Mouse (Mus musculus): ENCODE measurements at regions not wholly inside any gene's neighbourhood (a gene's known extent, or its start where the extent isn't known, plus 50 kb on each side); places are given as distances from the start of the nearest gene placed in this dataset.
A peak's percentile ranks its signal among the peaks of the same experiment; 100 is the strongest.

GRCm38 (mm10) chr9:92878589-92878988 lies 336.6 kb downstream of the Plod2 start:
- peak; percentile 81 for DNase-seq (ENCODE audit: low spot score)

GRCm38 (mm10) chr9:92879812-92880211 lies 337.8 kb downstream of the Plod2 start:
- no peak for ATAC-seq (replicated peaks; ENCODE audit: insufficient number of reproducible peaks, low FRiP score, low TSS enrichment, low read depth)
- no peaks in the 10 kb centered on the region for H3K4me1 ChIP-seq (ENCODE audit: control insufficient read depth, insufficient read depth, low read length)
- 79% methylated on average over 2 of the region's 2 CpGs for WGBS

More at GRCm38 (mm10) chr9:92878589-92878988, 336.6 kb downstream of the Plod2 start:
- 27% methylated on average over 4 of the region's 4 CpGs for WGBS
- Histone ChIP-seq H3K9me3 (replicated peaks; ENCODE audit: control insufficient read depth, low read length) (no peaks in the 10 kb centered on the region), H3K4me3 (ENCODE audit: low read depth, low read length) (no peak overlapping the region), H3K36me3 (replicated peaks; ENCODE audit: control insufficient read depth, insufficient read depth, low read depth, low read length) (no peaks in the 10 kb centered on the region), H3K4me2 (ENCODE audit: low read depth, low read length) (no peak overlapping the region), H3K27ac (replicated peaks; ENCODE audit: low read depth, low read length) (no peak overlapping the region), H3K9ac (replicated peaks; ENCODE audit: low read length) (no peak overlapping the region), H3K4me1 (ENCODE audit: control insufficient read depth, insufficient read depth, low read length) (no peaks in the 10 kb centered on the region), H3K27me3 (ENCODE audit: control insufficient read depth, insufficient read depth, low read length) (no peaks in the 10 kb centered on the region)
- no peak for ATAC-seq (replicated peaks; ENCODE audit: insufficient number of reproducible peaks, low FRiP score, low TSS enrichment, low read depth)

GRCm38 (mm10) chr9:92882251-92882832 lies 340.3 kb downstream of the Plod2 start:
- H3K4me2 ChIP-seq (ENCODE audit: low read depth, low read length): no peak overlapping the region
- H3K9ac ChIP-seq (replicated peaks; ENCODE audit: low read length): no peak overlapping the region
- H3K9me3 ChIP-seq (replicated peaks; ENCODE audit: control insufficient read depth, low read length): no peaks in the 10 kb centered on the region
- no peaks in the 10 kb centered on the region for H3K4me1 ChIP-seq (ENCODE audit: control insufficient read depth, insufficient read depth, low read length)
- no peak overlapping the region for H3K4me3 ChIP-seq (ENCODE audit: low read depth, low read length)
- no peak for ATAC-seq (replicated peaks; ENCODE audit: insufficient number of reproducible peaks, low FRiP score, low TSS enrichment, low read depth)
- no peaks in the 10 kb centered on the region for H3K36me3 ChIP-seq (replicated peaks; ENCODE audit: control insufficient read depth, insufficient read depth, low read depth, low read length)
- no peak for DNase-seq (ENCODE audit: low spot score)
- H3K27ac ChIP-seq (replicated peaks; ENCODE audit: low read depth, low read length): no peak overlapping the region
- H3K27me3 ChIP-seq (ENCODE audit: control insufficient read depth, insufficient read depth, low read length): no peaks in the 10 kb centered on the region
- WGBS: 52% methylated on average over 3 of the region's 3 CpGs

More at GRCm38 (mm10) chr9:92879812-92880211, 337.8 kb downstream of the Plod2 start:
- no peak for DNase-seq (ENCODE audit: low spot score)
- Histone ChIP-seq H3K9ac (replicated peaks; ENCODE audit: low read length) (no peak overlapping the region), H3K4me2 (ENCODE audit: low read depth, low read length) (no peak overlapping the region), H3K9me3 (replicated peaks; ENCODE audit: control insufficient read depth, low read length) (no peaks in the 10 kb centered on the region), H3K36me3 (replicated peaks; ENCODE audit: control insufficient read depth, insufficient read depth, low read depth, low read length) (no peaks in the 10 kb centered on the region), H3K27ac (replicated peaks; ENCODE audit: low read depth, low read length) (no peak overlapping the region), H3K4me3 (ENCODE audit: low read depth, low read length) (no peak overlapping the region), H3K27me3 (ENCODE audit: control insufficient read depth, insufficient read depth, low read length) (no peaks in the 10 kb centered on the region)

- ATAC-seq (replicated peaks; ENCODE audit: insufficient number of reproducible peaks, low FRiP score, low TSS enrichment, low read depth): no peak
- Histone ChIP-seq H3K4me3 (ENCODE audit: low read depth, low read length) (no peak overlapping the region), H3K27ac (replicated peaks; ENCODE audit: low read depth, low read length) (no peak overlapping the region), H3K36me3 (replicated peaks; ENCODE audit: control insufficient read depth, insufficient read depth, low read depth, low read length) (no peaks in the 10 kb centered on the region), H3K9me3 (replicated peaks; ENCODE audit: control insufficient read depth, low read length) (no peaks in the 10 kb centered on the region), H3K4me1 (ENCODE audit: control insufficient read depth, insufficient read depth, low read length) (no peaks in the 10 kb centered on the region), H3K9ac (replicated peaks; ENCODE audit: low read length) (no peak overlapping the region), H3K4me2 (ENCODE audit: low read depth, low read length) (no peak overlapping the region), H3K27me3 (ENCODE audit: control insufficient read depth, insufficient read depth, low read length) (no peaks in the 10 kb centered on the region)
- no peak for DNase-seq (ENCODE audit: low spot score)
Observed at GRCm38 (mm10) chr9:92890063-92890462, 348.0 kb downstream of the Plod2 start.

GRCm38 (mm10) chr9:92899733-92900132 lies 357.7 kb downstream of the Plod2 start:
- no peaks in the 10 kb centered on the region for H3K9me3 ChIP-seq (replicated peaks; ENCODE audit: control insufficient read depth, low read length)
- DNase-seq (ENCODE audit: low spot score): no peak
- no peaks in the 10 kb centered on the region for H3K4me1 ChIP-seq (ENCODE audit: control insufficient read depth, insufficient read depth, low read length)
- 82% methylated on average over 4 of the region's 4 CpGs for whole genome bisulfite sequencing
- H3K4me3 ChIP-seq (ENCODE audit: low read depth, low read length): no peak overlapping the region
- no peaks in the 10 kb centered on the region for H3K27me3 ChIP-seq (ENCODE audit: control insufficient read depth, insufficient read depth, low read length)
- H3K9ac ChIP-seq (replicated peaks; ENCODE audit: low read length): no peak overlapping the region
- no peak for ATAC-seq (replicated peaks; ENCODE audit: insufficient number of reproducible peaks, low FRiP score, low TSS enrichment, low read depth)
- H3K4me2 ChIP-seq (ENCODE audit: low read depth, low read length): no peak overlapping the region
- no peaks in the 10 kb centered on the region for H3K36me3 ChIP-seq (replicated peaks; ENCODE audit: control insufficient read depth, insufficient read depth, low read depth, low read length)
- H3K27ac ChIP-seq (replicated peaks; ENCODE audit: low read depth, low read length): no peak overlapping the region

GRCm38 (mm10) chr9:92907102-92907501 lies 365.1 kb downstream of the Plod2 start:
- H3K4me3 ChIP-seq (ENCODE audit: low read depth, low read length): no peak overlapping the region
- H3K27ac ChIP-seq (replicated peaks; ENCODE audit: low read depth, low read length): no peak overlapping the region
- H3K9ac ChIP-seq (replicated peaks; ENCODE audit: low read length): no peak overlapping the region

GRCm38 (mm10) chr9:92919396-92919795 lies 377.4 kb downstream of the Plod2 start:
- no peak overlapping the region for H3K4me3 ChIP-seq (ENCODE audit: low read depth, low read length)
- no peak for DNase-seq (ENCODE audit: low spot score)
- no peak overlapping the region for H3K4me2 ChIP-seq (ENCODE audit: low read depth, low read length)
- H3K27me3 ChIP-seq (ENCODE audit: control insufficient read depth, insufficient read depth, low read length): no peaks in the 10 kb centered on the region
- H3K9me3 ChIP-seq (replicated peaks; ENCODE audit: control insufficient read depth, low read length): no peaks in the 10 kb centered on the region
- no peak overlapping the region for H3K27ac ChIP-seq (replicated peaks; ENCODE audit: low read depth, low read length)
- 70% methylated on average over 1 of the region's 1 CpGs for WGBS
- no peak overlapping the region for H3K9ac ChIP-seq (replicated peaks; ENCODE audit: low read length)
- ATAC-seq (replicated peaks; ENCODE audit: insufficient number of reproducible peaks, low FRiP score, low TSS enrichment, low read depth): no peak
- no peaks in the 10 kb centered on the region for H3K4me1 ChIP-seq (ENCODE audit: control insufficient read depth, insufficient read depth, low read length)
- H3K36me3 ChIP-seq (replicated peaks; ENCODE audit: control insufficient read depth, insufficient read depth, low read depth, low read length): no peaks in the 10 kb centered on the region

More at GRCm38 (mm10) chr9:92907102-92907501, 365.1 kb downstream of the Plod2 start:
- Histone ChIP-seq H3K4me1 (ENCODE audit: control insufficient read depth, insufficient read depth, low read length) (no peaks in the 10 kb centered on the region), H3K9me3 (replicated peaks; ENCODE audit: control insufficient read depth, low read length) (no peaks in the 10 kb centered on the region), H3K36me3 (replicated peaks; ENCODE audit: control insufficient read depth, insufficient read depth, low read depth, low read length) (no peaks in the 10 kb centered on the region), H3K4me2 (ENCODE audit: low read depth, low read length) (no peak overlapping the region), H3K27me3 (ENCODE audit: control insufficient read depth, insufficient read depth, low read length) (no peaks in the 10 kb centered on the region)
- no peak for ATAC-seq (replicated peaks; ENCODE audit: insufficient number of reproducible peaks, low FRiP score, low TSS enrichment, low read depth)
- no peak for DNase-seq (ENCODE audit: low spot score)

GRCm38 (mm10) chr9:92930231-92930966 lies 388.4 kb downstream of the Plod2 start:
- no peaks in the 10 kb centered on the region for H3K27me3 ChIP-seq (ENCODE audit: control insufficient read depth, insufficient read depth, low read length)
- H3K27ac ChIP-seq (replicated peaks; ENCODE audit: low read depth, low read length): no peak overlapping the region
- no peak overlapping the region for H3K9ac ChIP-seq (replicated peaks; ENCODE audit: low read length)
- ATAC-seq (replicated peaks; ENCODE audit: insufficient number of reproducible peaks, low FRiP score, low TSS enrichment, low read depth): peak; percentile 93
- no peak overlapping the region for H3K4me3 ChIP-seq (ENCODE audit: low read depth, low read length)
- no peaks in the 10 kb centered on the region for H3K36me3 ChIP-seq (replicated peaks; ENCODE audit: control insufficient read depth, insufficient read depth, low read depth, low read length)
- no peak overlapping the region for H3K4me2 ChIP-seq (ENCODE audit: low read depth, low read length)
- no peaks in the 10 kb centered on the region for H3K4me1 ChIP-seq (ENCODE audit: control insufficient read depth, insufficient read depth, low read length)
- DNase-seq (ENCODE audit: low spot score): peak; percentile 60
- no peaks in the 10 kb centered on the region for H3K9me3 ChIP-seq (replicated peaks; ENCODE audit: control insufficient read depth, low read length)
- WGBS: 20% methylated on average over 6 of the region's 6 CpGs
